ENCODE assay signal across 9 mouse cellular contexts in the genomic region with DNA sequence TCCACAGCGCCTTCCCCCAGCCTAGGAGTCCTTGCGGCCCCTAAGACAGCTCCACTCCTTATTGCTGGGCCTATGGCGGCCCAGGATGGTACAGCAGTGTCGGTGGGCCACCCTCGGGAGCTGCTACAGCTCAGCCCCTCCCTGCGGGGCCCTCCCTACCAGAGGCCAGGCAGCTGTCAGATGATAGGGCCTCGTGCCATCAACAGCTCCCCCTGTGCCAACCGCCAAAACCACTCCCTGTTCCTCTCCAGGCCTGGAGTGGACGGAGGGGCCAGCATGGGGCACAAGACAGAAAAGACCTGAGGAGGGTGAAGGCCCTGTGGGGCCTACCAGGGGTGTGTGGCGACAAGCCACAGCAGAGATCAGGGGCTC.
DNase-seq lines count a peak whose midpoint lies in the region; ATAC-seq lines count a peak whose summit lies in the region.
"Had no signal": no experiment of that assay in that cellular context is flagged by ENCODE, and none has a peak within 500 bp of the region (broad histone marks: within the 10 kb centered on the region; RNA-seq: fewer than 3 reads in every experiment).

No protein-coding gene starts in this region.

- DNase-seq in urinary bladder, postnatal 25 days (ENCODE audit: low spot score): peak; percentile 17
- DNase-seq in urinary bladder, postnatal 10 days (ENCODE audit: low spot score): no peak
- DNase-seq in liver, embryonic 13.5 days: peak; percentile 61
- DNase-seq in spleen, postnatal 4 days (ENCODE audit: low spot score in 2 of 2): peak; percentile 82 to 86
- DNase-seq in left cerebral cortex, adult 9 months (ENCODE audit: low spot score in 2 of 2): no peak
- no peak for DNase-seq in urinary bladder, postnatal 4 days (ENCODE audit: low spot score in 2 of 2)
- DNase-seq in adrenal gland, adult 8-10 months: no peak

- peak overlapping the region; percentile 47 for H3K9ac ChIP-seq in heart, embryonic 14.5 days (ENCODE audit: low read length)
- peak overlapping the region; percentile 69 for H3K9ac ChIP-seq in liver, embryonic 13.5 days
- H3K9ac ChIP-seq: midbrain, embryonic 12.5 days had no signal

- H3K9me3 ChIP-seq in heart, embryonic 14.5 days (ENCODE audit: control insufficient read depth, low read length): no peaks in the 10 kb centered on the region
- no peaks in the 10 kb centered on the region for H3K9me3 ChIP-seq in liver, embryonic 13.5 days (replicated peaks)
- H3K9me3 ChIP-seq: midbrain, embryonic 12.5 days had no signal

- H3K36me3 ChIP-seq in heart, embryonic 14.5 days (ENCODE audit: control insufficient read depth, insufficient read depth, low read length): peaks cover 25% of the 10 kb centered on the region
- H3K36me3 ChIP-seq in liver, embryonic 13.5 days: peaks cover 12% of the 10 kb centered on the region
- H3K36me3 ChIP-seq: midbrain, embryonic 12.5 days had no signal

- no peaks in the 10 kb centered on the region for H3K27me3 ChIP-seq in heart, embryonic 14.5 days (ENCODE audit: control insufficient read depth, insufficient read depth, low read length)
- H3K27me3 ChIP-seq in liver, embryonic 13.5 days: no peaks in the 10 kb centered on the region
- H3K27me3 ChIP-seq: midbrain, embryonic 12.5 days had no signal

- peak overlapping the region in 1 of 2 experiments; percentile 1; a peak in 1 of 4 replicates for H3K4me3 ChIP-seq in heart, embryonic 14.5 days (ENCODE audit: control insufficient read depth in 1 of 2, insufficient read depth in 1 of 2, low read depth in 1 of 2, low read length in 2 of 2)
- peak overlapping the region; percentile 55 for H3K4me3 ChIP-seq in liver, embryonic 13.5 days (replicated peaks)
- H3K4me3 ChIP-seq: midbrain, embryonic 12.5 days had no signal

- 25% methylated on average over 10 of the region's 10 CpGs for WGBS in heart, embryonic 14.5 days
- 19% methylated on average over 10 of the region's 10 CpGs for WGBS in liver, embryonic 13.5 days (ENCODE audit: insufficient replicate concordance)

- H3K4me1 ChIP-seq in heart, embryonic 14.5 days (ENCODE audit: control insufficient read depth in 2 of 2, insufficient read depth in 2 of 2, low read length in 2 of 2): peaks cover 83 to 94% of the 10 kb centered on the region in 2 experiments
- peaks cover 64% of the 10 kb centered on the region for H3K4me1 ChIP-seq in liver, embryonic 13.5 days (replicated peaks)

- peak overlapping the region; percentile 48 for H3K4me2 ChIP-seq in heart, embryonic 14.5 days (ENCODE audit: low read length)
- H3K4me2 ChIP-seq in liver, embryonic 13.5 days: peak overlapping the region; percentile 72
- H3K4me2 ChIP-seq: midbrain, embryonic 12.5 days had no signal

- ATAC-seq in heart, embryonic 14.5 days (ENCODE audit: insufficient number of reproducible peaks, insufficient read depth, low FRiP score, low read depth): peak; percentile 38
- ATAC-seq in liver, embryonic 13.5 days (ENCODE audit: low read depth): peak; percentile 95

- H3K27ac ChIP-seq in heart, embryonic 14.5 days (replicated peaks in 1 of 2; ENCODE audit: control insufficient read depth in 1 of 2, insufficient read depth in 1 of 2, low read depth in 2 of 2, low read length in 2 of 2): peak overlapping the region; percentile 94 to 95
- H3K27ac ChIP-seq in liver, embryonic 13.5 days: peak overlapping the region; percentile 80
- H3K27ac ChIP-seq: midbrain, embryonic 12.5 days had no signal

Comparison
In these comparisons a context has a peak if more than half of its experiments do, and no peak if none do; other contexts are left out.
1. DNase-seq: peak in urinary bladder, postnatal 25 days (single experiment), liver, embryonic 13.5 days (single experiment) and spleen, postnatal 4 days (2 of 2); none in urinary bladder, postnatal 10 days (single experiment), left cerebral cortex, adult 9 months (0 of 2), urinary bladder, postnatal 4 days (0 of 2) and adrenal gland, adult 8-10 months (single experiment).